Mouse (Mus musculus) left cerebral cortex, adult 11 months (tissue): Measurements from ENCODE around the gene Bach2.
A peak's percentile ranks its signal among the peaks of the same experiment; 100 is the strongest.

ENCODE experiments used
- DNase-seq: peaks from one replicate; pipeline ENCODE4 v3.0.0; 2022; ENCODE audit warnings: low spot score

Bach2 gene

GRCm38 (mm10) chr4:32569995-32570938, 331.7 kb downstream of the Bach2 start:
- no peak for DNase-seq

DNA sequence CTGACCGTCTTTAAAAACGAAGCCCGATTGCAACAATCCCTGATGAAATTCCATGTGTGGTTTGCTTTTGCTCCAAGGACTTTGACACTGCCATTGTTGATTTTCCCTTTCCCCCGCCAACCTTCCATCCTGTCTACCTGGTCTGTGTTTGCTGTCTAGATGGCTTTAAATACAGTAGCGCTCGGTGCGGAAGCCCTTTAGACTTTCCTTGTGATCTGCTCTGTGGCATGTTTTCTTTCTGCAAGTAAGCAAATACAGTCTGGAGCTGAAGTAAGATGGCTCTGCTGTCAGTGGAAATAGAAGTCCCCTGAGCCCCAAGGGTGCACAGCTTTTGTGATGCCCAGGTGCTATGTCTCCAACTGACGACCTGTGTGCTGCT, 332.3 kb downstream of the Bach2 start:
- DNase-seq = no peak

GRCm38 (mm10) chr4:32571441-32571840, 332.8 kb downstream of the Bach2 start:
- DNase-seq = no peak

DNA sequence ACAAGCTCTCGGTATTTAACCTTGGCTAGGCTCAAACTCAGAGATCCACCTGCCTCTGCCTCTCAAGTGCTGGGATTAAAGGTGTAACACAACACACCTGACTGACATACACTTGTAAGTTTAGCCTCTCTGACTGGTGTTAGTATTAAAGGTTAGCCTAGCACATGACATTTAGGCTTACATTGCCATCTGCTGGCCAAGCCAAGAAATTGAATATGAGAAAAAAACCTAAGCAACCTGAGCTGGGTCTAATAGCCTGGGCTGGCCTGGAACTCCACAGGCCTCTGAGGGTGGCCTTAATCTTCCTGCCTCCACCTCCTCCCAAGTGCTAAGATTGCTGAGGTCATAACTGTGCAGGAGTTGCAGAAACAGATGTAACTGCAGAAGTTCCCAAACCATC, 333.5 kb downstream of the Bach2 start:
- DNase-seq = no peak

- no peak for DNase-seq
Observed at GRCm38 (mm10) chr4:32573586-32573985, 335.0 kb downstream of the Bach2 start.

DNA sequence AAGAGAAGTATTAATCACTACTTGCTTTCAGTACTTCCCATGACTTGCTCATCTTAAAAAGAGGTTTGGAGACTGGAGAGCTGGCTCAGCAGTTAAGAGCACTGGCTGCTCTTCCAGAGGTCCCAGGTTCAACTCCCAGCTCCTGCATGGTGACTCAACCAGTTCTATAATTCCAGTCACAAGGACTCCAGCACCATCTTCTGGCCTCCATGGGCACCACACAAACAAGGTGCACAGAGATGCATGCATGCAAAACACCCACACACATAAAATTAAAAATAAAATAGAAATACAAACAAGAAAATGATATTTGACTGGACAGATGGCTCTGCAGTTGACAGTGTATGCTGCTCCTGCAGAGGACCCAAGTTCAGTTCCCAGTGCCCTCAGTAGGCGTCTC, 336.0 kb downstream of the Bach2 start:
- DNase-seq = no peak

DNA sequence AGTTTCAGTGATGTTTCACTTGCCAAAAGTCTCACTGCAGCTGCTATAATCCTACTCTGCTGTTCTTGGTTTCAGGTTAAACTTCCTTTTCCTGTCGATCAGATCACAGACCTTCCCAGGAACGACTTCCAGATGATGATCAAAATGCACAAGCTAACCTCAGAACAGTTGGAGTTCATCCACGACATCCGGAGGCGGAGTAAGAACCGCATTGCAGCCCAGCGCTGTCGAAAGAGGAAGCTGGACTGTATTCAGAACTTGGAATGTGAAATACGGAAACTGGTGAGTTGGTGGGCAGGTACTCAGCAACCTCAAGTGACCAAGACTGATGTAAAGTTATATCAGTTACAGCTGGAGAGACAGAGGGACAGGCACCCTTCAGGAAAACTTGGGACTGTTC, 336.6 kb downstream of the Bach2 start:
- DNase-seq = no peak

DNA sequence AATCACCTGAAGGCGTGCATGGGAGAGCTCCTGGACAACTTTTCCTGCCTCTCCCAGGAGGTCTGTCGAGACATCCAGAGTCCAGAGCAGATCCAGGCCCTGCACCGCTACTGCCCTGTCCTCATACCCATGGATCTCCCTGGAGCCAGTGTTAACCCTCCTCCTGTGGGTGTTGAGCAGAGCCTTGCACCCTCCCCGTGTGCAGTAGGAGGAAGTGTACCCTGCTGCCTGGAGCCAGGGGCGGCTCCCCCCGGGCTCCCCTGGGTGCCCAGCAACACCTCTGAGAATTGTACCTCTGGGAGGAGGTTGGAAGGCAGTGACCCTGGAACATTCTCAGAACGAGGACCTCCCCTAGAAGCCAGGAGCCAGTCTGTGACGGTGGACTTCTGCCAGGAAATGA, 341.2 kb downstream of the Bach2 start:
- DNase-seq = no peak

- no peak for DNase-seq
Observed at GRCm38 (mm10) chr4:32584181-32584580, 345.6 kb downstream of the Bach2 start.

GRCm38 (mm10) chr4:32586596-32586995, 348.0 kb downstream of the Bach2 start:
- no peak for DNase-seq

DNA sequence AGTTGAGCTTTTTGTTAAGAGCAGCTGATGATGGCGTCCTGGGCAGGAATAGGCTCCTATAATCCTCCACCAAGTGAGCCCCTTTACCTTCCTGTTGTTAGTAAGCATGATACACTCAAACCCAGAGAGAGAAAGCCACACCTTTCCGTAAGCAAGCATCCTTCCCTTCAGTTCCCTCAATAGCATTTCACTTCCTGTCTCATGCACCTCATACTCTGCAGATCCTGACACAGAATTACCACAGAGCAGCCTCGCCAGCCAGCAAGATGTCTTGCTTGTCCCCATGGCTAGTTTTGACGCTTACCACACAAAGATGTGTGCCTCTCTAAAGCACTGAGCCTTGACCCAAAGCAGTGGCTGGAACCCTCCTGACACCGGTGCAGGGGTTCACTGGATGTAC, 348.9 kb downstream of the Bach2 start:
- DNase-seq = no peak

- no peak for DNase-seq
Observed at GRCm38 (mm10) chr4:32588237-32588636, 349.6 kb downstream of the Bach2 start.

DNA sequence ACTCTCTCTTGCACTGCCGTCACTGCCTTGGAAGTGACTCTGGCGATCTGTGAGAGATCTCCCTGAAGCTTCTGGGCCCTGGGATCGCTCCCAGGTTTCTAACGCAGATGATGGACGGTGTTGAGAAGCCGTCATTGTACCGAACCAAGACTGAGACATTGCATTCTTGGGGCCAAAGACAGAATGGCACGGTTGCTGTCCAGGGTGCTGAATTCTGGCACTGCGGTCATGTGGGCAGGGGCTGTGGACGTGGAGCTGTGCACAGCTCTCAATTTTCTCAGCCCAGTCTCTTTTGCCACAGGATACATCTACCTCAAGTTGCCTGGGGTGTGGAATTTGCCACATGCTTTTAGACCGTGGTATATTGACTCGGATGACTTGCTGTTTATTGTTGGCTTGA, 362.5 kb downstream of the Bach2 start:
- DNase-seq = no peak

- no peak for DNase-seq
Observed at GRCm38 (mm10) chr4:32602660-32603059, 364.1 kb downstream of the Bach2 start, which contains the start of gene Gja10. TSS of gene Gja10 (minus strand) at chr4:32602760.

DNA sequence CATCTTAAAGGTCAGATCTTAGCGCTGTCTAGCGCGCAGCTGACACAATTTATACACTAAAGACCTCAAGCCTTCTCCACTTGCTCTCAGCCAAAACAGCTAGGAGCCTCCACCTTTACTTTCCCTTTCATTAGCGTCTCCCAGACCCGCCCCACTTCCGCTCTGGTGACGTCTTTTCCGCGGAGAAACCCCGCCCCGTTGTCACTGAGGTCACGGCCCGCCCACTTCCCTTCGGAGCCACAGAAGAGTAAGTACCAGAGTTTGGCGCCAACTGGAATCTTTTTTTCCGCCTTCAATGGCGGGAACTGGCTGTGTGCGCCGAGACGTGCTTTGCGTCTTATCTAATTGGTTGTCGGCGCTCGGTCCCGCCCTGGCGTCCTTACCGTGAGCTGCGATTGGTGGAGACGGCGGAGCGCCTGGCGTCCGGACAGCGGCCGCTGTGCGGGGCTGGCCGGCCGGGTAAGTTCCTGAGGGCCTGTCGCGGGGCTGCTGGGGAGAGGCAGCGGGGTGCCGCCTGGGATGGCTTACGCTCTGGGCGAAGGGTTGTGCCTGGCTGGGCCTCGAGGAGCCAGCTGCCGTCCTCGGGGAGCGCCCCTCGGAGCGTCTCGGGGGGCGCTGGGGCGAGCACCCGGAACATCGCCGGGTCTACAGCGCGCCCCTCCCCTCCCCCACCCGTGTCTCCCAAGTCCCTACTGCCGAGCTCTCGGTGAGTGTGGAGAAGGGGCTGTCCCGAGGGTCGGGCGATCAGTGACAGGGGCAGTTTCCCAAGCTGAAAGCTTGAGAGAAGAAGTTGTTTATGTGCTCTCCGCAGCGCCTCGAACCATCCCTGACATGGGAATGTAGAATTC, 376.7 kb downstream of the Bach2 start, which contains the start of gene Casp8ap2:
Gene Casp8ap2 (plus strand): TSS at position 418 of the 848 bp plus-strand sequence.
- DNase-seq = peak; percentile 99

DNA sequence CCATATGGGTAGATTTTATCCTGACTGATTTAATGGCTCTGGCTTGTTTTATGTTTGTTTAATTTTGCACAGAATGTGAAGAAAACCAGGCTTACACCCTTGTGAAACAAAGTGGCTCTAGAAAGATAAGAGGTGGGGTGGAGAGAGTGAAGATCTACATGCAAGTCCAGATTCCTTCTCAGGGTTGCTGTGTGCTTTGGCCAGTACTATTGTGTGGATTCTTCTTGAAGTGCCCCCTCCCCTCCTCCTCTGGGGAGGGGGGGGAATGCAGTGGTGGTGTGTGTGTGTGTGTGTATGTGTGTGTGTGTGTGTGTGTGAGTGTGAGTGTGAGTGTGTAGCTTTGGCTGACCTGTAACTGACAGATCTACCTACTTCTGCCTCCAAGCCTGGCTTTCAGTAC, 383.0 kb downstream of the Bach2 start:
- no peak for DNase-seq
